Mouse (Mus musculus): ENCODE measurements around the gene Rabif. TPM values are rescaled to one million over a fixed set of nuclear protein-coding genes. Genes with fewer than 3 reads are reported as not detected.

The Rabif gene
- total RNA-seq (2012; rRNA removed) = 12.5 and 14.6 TPM in 2 replicates
- total RNA-seq (2014; rRNA removed) = 22.4 and 23.4 TPM in 2 replicates
- 17.2 and 22.9 TPM in 2 replicates for polyA plus RNA-seq (2012; ENCODE audit: insufficient read length, low read depth)

GRCm38 (mm10) chr1:134494428-134495215 lies at the start of gene Rabif:
TSS of gene Rabif (plus strand) at chr1:134494648.
- peaks cover 4 to 21% of the 10 kb centered on the region in 2 experiments for H3K4me1 ChIP-seq (ENCODE audit: control insufficient read depth in 1 of 2, insufficient read depth in 2 of 2)
- peak; percentile 98 for DNase-seq (ENCODE audit: extremely low read depth)
- peaks cover 13% of the 10 kb centered on the region for H3K79me2 ChIP-seq (replicated peaks; ENCODE audit: control insufficient read depth, extremely low read depth, insufficient read depth, poor library complexity, severe bottlenecking)
- H3K27ac ChIP-seq (ENCODE audit: insufficient read depth, low read depth) = peak within 1 kb of the TSS; percentile 73
- dilution Hi-C loops (cut with MboI; ENCODE audit: extremely low pct_ligation_motif_present, extremely low pct_unique_long_range_greater_than_20kb, low sequenced_read_pairs) = no loop called here
- H3K27me3 ChIP-seq (replicated peaks) = no peaks in the 10 kb centered on the region
- H3K4me2 ChIP-seq (ENCODE audit: insufficient read depth, low read depth, poor library complexity, severe bottlenecking) = peak within 1 kb of the TSS; percentile 95
- TF ChIP-seq SMC3 (IDR thresholded peaks at IDR 0.05; ENCODE audit: low read depth, low read length) (no peak; the same call in 1 of the 2 replicates), E2F4 (IDR thresholded peaks at IDR 0.05; ENCODE audit: insufficient replicate concordance, low read depth, low read length) (no peak), CHD2 (IDR thresholded peaks at IDR 0.05; ENCODE audit: low read length) (no peak), MAX (IDR thresholded peaks at IDR 0.05; ENCODE audit: low read length) (peak; percentile 80), ETS1 (conservative IDR thresholded peaks at IDR 0.05; ENCODE audit: low read depth, low read length) (peak; percentile 50), ZMIZ1 (IDR thresholded peaks at IDR 0.05; ENCODE audit: low read depth, low read length) (peak; percentile 91), ZC3H11A (IDR thresholded peaks at IDR 0.05; ENCODE audit: low read depth, low read length) (no peak), CHD1 (IDR thresholded peaks at IDR 0.05; ENCODE audit: low read depth, low read length) (no peak), ZNF384 (IDR thresholded peaks at IDR 0.05; ENCODE audit: low read depth, low read length) (no peak), EP300 (IDR thresholded peaks at IDR 0.05; ENCODE audit: low read length) (no peak), ZKSCAN1 (IDR thresholded peaks at IDR 0.05; ENCODE audit: borderline replicate concordance, low read depth, low read length) (no peak), HCFC1 (IDR thresholded peaks at IDR 0.05; ENCODE audit: low read depth, low read length) (peak; percentile 81), MYC (IDR thresholded peaks at IDR 0.05; ENCODE audit: low read depth, low read length) (peak; percentile 83), BHLHE40 (IDR thresholded peaks at IDR 0.05; ENCODE audit: low read depth, low read length) (peak; percentile 93), GABPA (IDR thresholded peaks at IDR 0.05; ENCODE audit: insufficient replicate concordance, low read depth, low read length) (no peak), USF1 (IDR thresholded peaks at IDR 0.05; ENCODE audit: low read depth, low read length) (no peak), RCOR1 (conservative IDR thresholded peaks at IDR 0.05; ENCODE audit: low read depth, low read length) (no peak), MEF2A (IDR thresholded peaks at IDR 0.05; ENCODE audit: borderline replicate concordance, low read depth, low read length) (peak; percentile 31; the same call in 1 of the 2 replicates), NELFE (IDR thresholded peaks at IDR 0.05; ENCODE audit: low read depth, low read length) (peak; percentile 96), IRF4 (IDR thresholded peaks at IDR 0.05; ENCODE audit: low read depth, low read length) (peak; percentile 52; the same call in 1 of the 2 replicates), TBP (conservative IDR thresholded peaks at IDR 0.05; ENCODE audit: low read depth, low read length) (peak; percentile 34; the same call in 1 of the 2 replicates), RAD21 (IDR thresholded peaks at IDR 0.05; ENCODE audit: low read depth, low read length) (peak; percentile 30), PAX5 (IDR thresholded peaks at IDR 0.05; ENCODE audit: low read length) (no peak), SIN3A (IDR thresholded peaks at IDR 0.05; ENCODE audit: low read length) (0 out of 2 replicates have a peak, but pooled peaks have one; percentile 72), KAT2A (IDR thresholded peaks at IDR 0.05; ENCODE audit: insufficient replicate concordance, low read length) (peak; percentile 81; the same call in 1 of the 2 replicates), USF2 (conservative IDR thresholded peaks at IDR 0.05; ENCODE audit: low read depth, low read length) (no peak), NRF1 (IDR thresholded peaks at IDR 0.05; ENCODE audit: low read depth, low read length) (peak; percentile 96), MAFK (IDR thresholded peaks at IDR 0.05; ENCODE audit: insufficient replicate concordance, low read length) (no peak), MAZ (IDR thresholded peaks at IDR 0.05; ENCODE audit: low read depth, low read length) (peak; percentile 86), POLR2A (IDR thresholded peaks at IDR 0.05; ENCODE audit: low read depth, low read length) (peak; percentile 94), JUN (IDR thresholded peaks at IDR 0.05; ENCODE audit: insufficient read depth, low read depth, low read length) (no peak), UBTF (IDR thresholded peaks at IDR 0.05; ENCODE audit: low read depth, low read length) (no peak), MXI1 (IDR thresholded peaks at IDR 0.05; ENCODE audit: low read depth, low read length) (peak; percentile 85), JUND (conservative IDR thresholded peaks at IDR 0.05; ENCODE audit: low read depth, low read length) (no peak), POLR2AphosphoS2 (IDR thresholded peaks at IDR 0.05; ENCODE audit: low read depth, low read length) (peak; percentile 80; the same call in 1 of the 2 replicates), TCF12 (IDR thresholded peaks at IDR 0.05; ENCODE audit: low read depth, low read length) (peak; percentile 75; the same call in 1 of the 2 replicates), CTCF (conservative IDR thresholded peaks at IDR 0.05 in 1 of 2, IDR thresholded peaks at IDR 0.05 in 1 of 2; ENCODE audit: low read depth in 2 of 2, low read length in 2 of 2) (peak in 1 of 2 experiments; percentile 68; a peak in 2 of 4 replicates), ELF1 (IDR thresholded peaks at IDR 0.05; ENCODE audit: low read depth, low read length) (peak; percentile 98)
- in situ Hi-C loops (cut with MboI; ENCODE audit: low pct_ligation_motif_present, low pct_unique_long_range_greater_than_20kb, low sequenced_read_pairs) = no loop called here
- H3K9ac ChIP-seq (ENCODE audit: insufficient read depth, low read depth) = peak within 1 kb of the TSS; percentile 84
- H3K4me3 ChIP-seq (replicated peaks in 1 of 3; ENCODE audit: low read depth in 2 of 3, low read length in 2 of 3, poor library complexity in 1 of 3) = peak within 1 kb of the TSS; percentile 67 to 81 (median 73)
- no peaks in the 10 kb centered on the region for H3K9me3 ChIP-seq (replicated peaks; ENCODE audit: low read length)
- H3K36me3 ChIP-seq (replicated peaks in 1 of 2; ENCODE audit: control insufficient read depth in 1 of 2, insufficient read depth in 1 of 2, low read length in 1 of 2) = peaks cover 5 to 47% of the 10 kb centered on the region in 2 experiments
